Mouse (Mus musculus): ENCODE measurements around the gene Tmem185b.

The Tmem185b gene

GRCm38 (mm10) chr1:119487917-119488590 is 37.9 kb upstream of the Tmem185b start:
- no peak for TF ChIP-seq POU5F1 (IDR thresholded peaks at IDR 0.05; ENCODE audit: borderline replicate concordance, low read length)
- no peak for TF ChIP-seq CTCF (conservative IDR thresholded peaks at IDR 0.05; ENCODE audit: low read length)
- TF ChIP-seq NANOG (IDR thresholded peaks at IDR 0.05; ENCODE audit: borderline replicate concordance, low read length) = no peak
- H3K27me3 ChIP-seq (ENCODE audit: insufficient read depth, low read length) = no peaks in the 10 kb centered on the region
- no peaks in the 10 kb centered on the region for H3K36me3 ChIP-seq (ENCODE audit: insufficient read depth, low read length)
- H3K4me3 ChIP-seq (replicated peaks; ENCODE audit: low read length) = no peak overlapping the region
- H3K9me3 ChIP-seq (ENCODE audit: low read length) = no peaks in the 10 kb centered on the region
- peaks cover 72% of the 10 kb centered on the region for H3K4me1 ChIP-seq (replicated peaks; ENCODE audit: low read depth, low read length)

GRCm38 (mm10) chr1:119490765-119491164 is 35.2 kb upstream of the Tmem185b start:
- Histone ChIP-seq H3K36me3 (ENCODE audit: insufficient read depth, low read length) (no peaks in the 10 kb centered on the region), H3K27me3 (ENCODE audit: insufficient read depth, low read length) (no peaks in the 10 kb centered on the region), H3K4me3 (replicated peaks; ENCODE audit: low read length) (no peak overlapping the region), H3K9me3 (ENCODE audit: low read length) (no peaks in the 10 kb centered on the region), H3K4me1 (replicated peaks; ENCODE audit: low read depth, low read length) (peaks cover 75% of the 10 kb centered on the region)
- TF ChIP-seq NANOG (IDR thresholded peaks at IDR 0.05; ENCODE audit: borderline replicate concordance, low read length) = no peak
- TF ChIP-seq CTCF (conservative IDR thresholded peaks at IDR 0.05; ENCODE audit: low read length) = no peak
- no peak for TF ChIP-seq POU5F1 (IDR thresholded peaks at IDR 0.05; ENCODE audit: borderline replicate concordance, low read length)

GRCm38 (mm10) chr1:119492097-119492496 is 33.9 kb upstream of the Tmem185b start:
- Histone ChIP-seq H3K9me3 (ENCODE audit: low read length) (no peaks in the 10 kb centered on the region), H3K27me3 (ENCODE audit: insufficient read depth, low read length) (no peaks in the 10 kb centered on the region), H3K36me3 (ENCODE audit: insufficient read depth, low read length) (no peaks in the 10 kb centered on the region), H3K4me1 (replicated peaks; ENCODE audit: low read depth, low read length) (peaks cover 74% of the 10 kb centered on the region), H3K4me3 (replicated peaks; ENCODE audit: low read length) (peak overlapping the region; percentile 11)
- TF ChIP-seq CTCF (conservative IDR thresholded peaks at IDR 0.05; ENCODE audit: low read length) = no peak
- TF ChIP-seq NANOG (IDR thresholded peaks at IDR 0.05; ENCODE audit: borderline replicate concordance, low read length) = no peak
- no peak for TF ChIP-seq POU5F1 (IDR thresholded peaks at IDR 0.05; ENCODE audit: borderline replicate concordance, low read length)

- Histone ChIP-seq H3K36me3 (ENCODE audit: insufficient read depth, low read length) (no peaks in the 10 kb centered on the region), H3K9me3 (ENCODE audit: low read length) (no peaks in the 10 kb centered on the region), H3K4me3 (replicated peaks; ENCODE audit: low read length) (peak overlapping the region; percentile 11; the same call in 1 of the 2 replicates), H3K4me1 (replicated peaks; ENCODE audit: low read depth, low read length) (peaks cover 74% of the 10 kb centered on the region), H3K27me3 (ENCODE audit: insufficient read depth, low read length) (no peaks in the 10 kb centered on the region)
- no peak for TF ChIP-seq CTCF (conservative IDR thresholded peaks at IDR 0.05; ENCODE audit: low read length)
- TF ChIP-seq NANOG (IDR thresholded peaks at IDR 0.05; ENCODE audit: borderline replicate concordance, low read length) = no peak
- TF ChIP-seq POU5F1 (IDR thresholded peaks at IDR 0.05; ENCODE audit: borderline replicate concordance, low read length) = no peak
Observed at GRCm38 (mm10) chr1:119492505-119492904, 33.5 kb upstream of the Tmem185b start.

GRCm38 (mm10) chr1:119494024-119494711 is 31.8 kb upstream of the Tmem185b start:
- TF ChIP-seq NANOG (IDR thresholded peaks at IDR 0.05; ENCODE audit: borderline replicate concordance, low read length) = no peak
- no peak for TF ChIP-seq POU5F1 (IDR thresholded peaks at IDR 0.05; ENCODE audit: borderline replicate concordance, low read length)
- peak; percentile 66 for TF ChIP-seq CTCF (conservative IDR thresholded peaks at IDR 0.05; ENCODE audit: low read length)

GRCm38 (mm10) chr1:119494712-119495395 is 31.1 kb upstream of the Tmem185b start:
- Histone ChIP-seq H3K9me3 (ENCODE audit: low read length) (no peaks in the 10 kb centered on the region), H3K4me1 (replicated peaks; ENCODE audit: low read depth, low read length) (peaks cover 81% of the 10 kb centered on the region), H3K4me3 (replicated peaks; ENCODE audit: low read length) (no peak overlapping the region), H3K36me3 (ENCODE audit: insufficient read depth, low read length) (no peaks in the 10 kb centered on the region), H3K27me3 (ENCODE audit: insufficient read depth, low read length) (no peaks in the 10 kb centered on the region)
- TF ChIP-seq CTCF (conservative IDR thresholded peaks at IDR 0.05; ENCODE audit: low read length) (no peak), POU5F1 (IDR thresholded peaks at IDR 0.05; ENCODE audit: borderline replicate concordance, low read length) (no peak), NANOG (IDR thresholded peaks at IDR 0.05; ENCODE audit: borderline replicate concordance, low read length) (no peak)

More at GRCm38 (mm10) chr1:119494024-119494711, 31.8 kb upstream of the Tmem185b start:
- H3K4me3 ChIP-seq (replicated peaks; ENCODE audit: low read length) = no peak overlapping the region
- H3K4me1 ChIP-seq (replicated peaks; ENCODE audit: low read depth, low read length) = peaks cover 80% of the 10 kb centered on the region
- H3K36me3 ChIP-seq (ENCODE audit: insufficient read depth, low read length) = no peaks in the 10 kb centered on the region
- no peaks in the 10 kb centered on the region for H3K9me3 ChIP-seq (ENCODE audit: low read length)
- no peaks in the 10 kb centered on the region for H3K27me3 ChIP-seq (ENCODE audit: insufficient read depth, low read length)

- H3K27me3 ChIP-seq (ENCODE audit: insufficient read depth, low read length) = no peaks in the 10 kb centered on the region
- no peak overlapping the region for H3K4me3 ChIP-seq (replicated peaks; ENCODE audit: low read length)
- no peaks in the 10 kb centered on the region for H3K9me3 ChIP-seq (ENCODE audit: low read length)
- TF ChIP-seq POU5F1 (IDR thresholded peaks at IDR 0.05; ENCODE audit: borderline replicate concordance, low read length) (no peak), NANOG (IDR thresholded peaks at IDR 0.05; ENCODE audit: borderline replicate concordance, low read length) (no peak), CTCF (conservative IDR thresholded peaks at IDR 0.05; ENCODE audit: low read length) (no peak)
- H3K36me3 ChIP-seq (ENCODE audit: insufficient read depth, low read length) = no peaks in the 10 kb centered on the region
- peaks cover 85% of the 10 kb centered on the region for H3K4me1 ChIP-seq (replicated peaks; ENCODE audit: low read depth, low read length)
Observed at GRCm38 (mm10) chr1:119495396-119495775, 30.6 kb upstream of the Tmem185b start.

GRCm38 (mm10) chr1:119497346-119498004 is 28.5 kb upstream of the Tmem185b start:
- TF ChIP-seq CTCF (conservative IDR thresholded peaks at IDR 0.05; ENCODE audit: low read length) = no peak
- TF ChIP-seq NANOG (IDR thresholded peaks at IDR 0.05; ENCODE audit: borderline replicate concordance, low read length) = peak; percentile 85
- Histone ChIP-seq H3K4me1 (replicated peaks; ENCODE audit: low read depth, low read length) (peaks cover 88% of the 10 kb centered on the region), H3K9me3 (ENCODE audit: low read length) (no peaks in the 10 kb centered on the region), H3K27me3 (ENCODE audit: insufficient read depth, low read length) (no peaks in the 10 kb centered on the region), H3K36me3 (ENCODE audit: insufficient read depth, low read length) (no peaks in the 10 kb centered on the region), H3K4me3 (replicated peaks; ENCODE audit: low read length) (peak overlapping the region; percentile 56)

Measured in E14TG2a.4 (cell line).